Mouse (Mus musculus): ENCODE results near the gene Gm3415.
A peak's percentile ranks its signal among the peaks of the same experiment; 100 is the strongest.
"Not testable (repeated sequence)": the region's sequence is repeated elsewhere in the genome, so short reads cannot be mapped to it uniquely, and the experiment has no call there.

The Gm3415 gene

GRCm38 (mm10) chr5:146555836-146556235 lies at the start of gene Gm3415:
Gene Gm3415 (plus strand): TSS chr5:146556136.
- not testable (repeated sequence) for DNase-seq (ENCODE audit: low read depth, low spot score)

- DNase-seq (ENCODE audit: low read depth, low spot score) = not testable (repeated sequence)
Observed at GRCm38 (mm10) chr5:146513823-146514222, 42.1 kb upstream of the Gm3415 start, which contains the start of gene Gm3402. Gene Gm3402 (plus strand): TSS chr5:146514123.

GRCm38 (mm10) chr5:146525501-146525900 lies 30.4 kb upstream of the Gm3415 start, which contains the start of gene Gm3404:
Gene Gm3404 (plus strand): TSS chr5:146525801.
- DNase-seq (ENCODE audit: low read depth, low spot score) = not testable (repeated sequence)

GRCm38 (mm10) chr5:146537347-146537746 lies 18.6 kb upstream of the Gm3415 start, which contains the start of gene Gm3409:
Gene Gm3409 (plus strand): TSS chr5:146537647.
- not testable (repeated sequence) for DNase-seq (ENCODE audit: low read depth, low spot score)

GRCm38 (mm10) chr5:146564259-146564658 lies 8.3 kb downstream of the Gm3415 start:
- DNase-seq (ENCODE audit: low read depth, low spot score) = no peak

GRCm38 (mm10) chr5:146567054-146567453 lies 11.1 kb downstream of the Gm3415 start:
- no peak for DNase-seq (ENCODE audit: low read depth, low spot score)

GRCm38 (mm10) chr5:146570179-146570578 lies 14.2 kb downstream of the Gm3415 start:
- DNase-seq (ENCODE audit: low read depth, low spot score) = not testable (repeated sequence)

GRCm38 (mm10) chr5:146571830-146572734 lies 16.1 kb downstream of the Gm3415 start:
- DNase-seq (ENCODE audit: low read depth, low spot score) = peak; percentile 74

GRCm38 (mm10) chr5:146572735-146573042 lies 16.8 kb downstream of the Gm3415 start:
- DNase-seq (ENCODE audit: low read depth, low spot score) = not testable (repeated sequence)

- no peak for DNase-seq (ENCODE audit: low read depth, low spot score)
Observed at GRCm38 (mm10) chr5:146576668-146577067, 20.7 kb downstream of the Gm3415 start.

GRCm38 (mm10) chr5:146584156-146584477 lies 28.2 kb downstream of the Gm3415 start:
- peak; percentile 48 for DNase-seq (ENCODE audit: low read depth, low spot score)

GRCm38 (mm10) chr5:146584478-146585306 lies 28.8 kb downstream of the Gm3415 start, which contains the start of gene Gpr12:
Gene Gpr12 (minus strand): TSS chr5:146585239.
- peak; percentile 66 for DNase-seq (ENCODE audit: low read depth, low spot score)

- DNase-seq (ENCODE audit: low read depth, low spot score) = no peak
Observed at GRCm38 (mm10) chr5:146585307-146585651, 29.3 kb downstream of the Gm3415 start.

GRCm38 (mm10) chr5:146586357-146587070 lies 30.6 kb downstream of the Gm3415 start:
- no peak for DNase-seq (ENCODE audit: low read depth, low spot score)

GRCm38 (mm10) chr5:146590987-146591386 lies 35.1 kb downstream of the Gm3415 start:
- DNase-seq (ENCODE audit: low read depth, low spot score) = no peak

GRCm38 (mm10) chr5:146591636-146592035 lies 35.7 kb downstream of the Gm3415 start:
- DNase-seq (ENCODE audit: low read depth, low spot score) = no peak

GRCm38 (mm10) chr5:146592580-146592979 lies 36.6 kb downstream of the Gm3415 start:
- no peak for DNase-seq (ENCODE audit: low read depth, low spot score)

GRCm38 (mm10) chr5:146596612-146597502 lies 40.9 kb downstream of the Gm3415 start:
- peak; percentile 28 for DNase-seq (ENCODE audit: low read depth, low spot score)

GRCm38 (mm10) chr5:146597503-146597874 lies 41.6 kb downstream of the Gm3415 start:
- DNase-seq (ENCODE audit: low read depth, low spot score) = peak; percentile 25

- DNase-seq (ENCODE audit: low read depth, low spot score) = peak; percentile 72
Observed at GRCm38 (mm10) chr5:146598215-146599119, 42.5 kb downstream of the Gm3415 start.
